Mouse (Mus musculus): ENCODE data around the gene Slc15a5. TPM values are rescaled to one million over a fixed set of nuclear protein-coding genes. Genes with fewer than 3 reads are reported as not detected.

Slc15a5 gene
- polyA plus RNA-seq, 1 experiment, result 0.06 TPM

DNA sequence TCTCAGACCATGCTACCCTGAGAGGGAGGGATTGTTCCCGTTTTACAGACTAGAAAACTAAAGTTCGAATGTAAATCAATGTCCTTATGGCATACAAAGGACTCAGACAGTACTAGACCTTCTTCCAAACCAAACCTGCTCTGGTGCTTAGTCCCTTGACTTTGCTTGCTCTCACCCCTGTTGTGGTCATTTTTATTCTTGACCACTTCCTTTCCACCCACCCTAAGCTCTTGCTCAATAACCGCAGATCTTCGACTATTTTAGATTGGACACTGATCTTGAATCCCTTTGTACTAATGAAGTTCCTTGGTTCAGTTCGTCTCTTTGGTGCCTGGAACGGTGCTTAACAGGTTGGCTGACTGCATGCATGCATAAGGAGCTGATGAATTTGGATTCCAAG lies 94.5 kb downstream of the Slc15a5 start:
- 89% methylated on average over 6 of the region's 6 CpGs for WGBS
- H3K27ac ChIP-seq (ENCODE audit: insufficient read depth, low read depth, low read length), result no peak overlapping the region
- no peak overlapping the region for H3K4me3 ChIP-seq (ENCODE audit: low read depth, low read length)
- H3K36me3 ChIP-seq (ENCODE audit: control insufficient read depth, insufficient read depth, low read length), result no peaks in the 10 kb centered on the region
- no peaks in the 10 kb centered on the region for H3K4me1 ChIP-seq (ENCODE audit: control insufficient read depth, insufficient read depth, insufficient read length, low read length)
- H3K27me3 ChIP-seq (ENCODE audit: control insufficient read depth, insufficient read depth, low read length), result no peaks in the 10 kb centered on the region; the same call in 1 of the 2 replicates
- TF ChIP-seq CTCF (IDR thresholded peaks at IDR 0.05; ENCODE audit: extremely low read depth, insufficient read length, insufficient replicate concordance, low read depth, low read length) (no peak), POLR2A (IDR thresholded peaks at IDR 0.05; ENCODE audit: low read depth, low read length) (no peak)

GRCm38 (mm10) chr6:137982195-137982737 lies 97.5 kb downstream of the Slc15a5 start:
- H3K4me1 ChIP-seq (ENCODE audit: control insufficient read depth, insufficient read depth, insufficient read length, low read length), result no peaks in the 10 kb centered on the region
- H3K36me3 ChIP-seq (ENCODE audit: control insufficient read depth, insufficient read depth, low read length), result no peaks in the 10 kb centered on the region
- H3K4me3 ChIP-seq (ENCODE audit: low read depth, low read length), result no peak overlapping the region
- H3K27me3 ChIP-seq (ENCODE audit: control insufficient read depth, insufficient read depth, low read length), result no peaks in the 10 kb centered on the region; the same call in 1 of the 2 replicates
- no peak for TF ChIP-seq POLR2A (IDR thresholded peaks at IDR 0.05; ENCODE audit: low read depth, low read length)
- no peak for TF ChIP-seq CTCF (IDR thresholded peaks at IDR 0.05; ENCODE audit: extremely low read depth, insufficient read length, insufficient replicate concordance, low read depth, low read length)
- 58% methylated on average over 19 of the region's 19 CpGs for WGBS
- no peak overlapping the region for H3K27ac ChIP-seq (ENCODE audit: insufficient read depth, low read depth, low read length)

DNA sequence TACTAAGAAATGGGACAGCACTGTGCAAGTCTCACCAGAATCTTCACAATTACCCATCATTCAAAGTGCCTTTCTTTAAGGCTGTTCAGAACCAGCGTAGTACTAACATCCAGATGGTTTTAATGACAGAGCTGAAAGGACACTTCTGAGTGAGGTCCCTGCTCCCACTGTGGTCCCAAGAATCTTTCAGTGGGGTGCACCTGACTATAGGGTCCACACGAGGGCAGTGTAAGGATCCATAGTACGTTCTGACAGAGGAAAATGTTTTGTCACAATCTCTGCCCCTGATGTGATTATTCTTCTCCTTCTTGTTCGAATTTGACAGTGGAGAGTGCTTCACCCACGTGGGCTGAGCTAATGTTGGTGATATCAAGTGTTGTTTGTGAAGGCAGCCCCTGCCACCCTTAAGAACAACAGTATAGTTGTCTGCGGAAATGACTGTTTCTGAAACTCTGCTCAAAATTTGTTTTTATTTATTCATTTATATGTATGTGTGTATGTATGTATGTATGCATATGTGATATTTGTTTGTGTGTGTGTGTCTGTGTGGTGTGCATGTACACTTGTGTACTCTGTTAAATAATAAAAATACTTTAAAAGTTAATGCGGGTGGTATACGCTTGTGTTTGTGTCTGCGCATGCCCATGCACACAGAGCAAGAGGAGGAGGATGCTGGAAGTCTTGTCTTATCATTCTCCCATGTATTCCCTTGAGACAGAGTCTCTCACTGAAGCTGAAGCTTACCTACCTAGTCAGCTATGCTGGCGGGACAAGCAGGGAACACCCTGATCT lies 98.6 kb downstream of the Slc15a5 start:
- H3K4me3 ChIP-seq (ENCODE audit: low read depth, low read length), result no peak overlapping the region
- no peak overlapping the region for H3K27ac ChIP-seq (ENCODE audit: insufficient read depth, low read depth, low read length)
- TF ChIP-seq POLR2A (IDR thresholded peaks at IDR 0.05; ENCODE audit: low read depth, low read length) (no peak), CTCF (IDR thresholded peaks at IDR 0.05; ENCODE audit: extremely low read depth, insufficient read length, insufficient replicate concordance, low read depth, low read length) (no peak)
- H3K27me3 ChIP-seq (ENCODE audit: control insufficient read depth, insufficient read depth, low read length), result no peaks in the 10 kb centered on the region; the same call in 1 of the 2 replicates
- 75% methylated on average over 10 of the region's 10 CpGs for WGBS
- no peaks in the 10 kb centered on the region for H3K36me3 ChIP-seq (ENCODE audit: control insufficient read depth, insufficient read depth, low read length)
- no peaks in the 10 kb centered on the region for H3K4me1 ChIP-seq (ENCODE audit: control insufficient read depth, insufficient read depth, insufficient read length, low read length)

GRCm38 (mm10) chr6:137980413-137980812 lies 99.3 kb downstream of the Slc15a5 start:
- Histone ChIP-seq H3K27me3 (ENCODE audit: control insufficient read depth, insufficient read depth, low read length) (no peaks in the 10 kb centered on the region; the same call in 1 of the 2 replicates), H3K27ac (ENCODE audit: insufficient read depth, low read depth, low read length) (no peak overlapping the region)
- WGBS, result 82% methylated on average over 8 of the region's 8 CpGs

GRCm38 (mm10) chr6:137979802-137980201 lies 99.9 kb downstream of the Slc15a5 start:
- 89% methylated on average over 12 of the region's 12 CpGs for WGBS
- H3K4me3 ChIP-seq (ENCODE audit: low read depth, low read length), result no peak overlapping the region
- TF ChIP-seq POLR2A (IDR thresholded peaks at IDR 0.05; ENCODE audit: low read depth, low read length) (no peak), CTCF (IDR thresholded peaks at IDR 0.05; ENCODE audit: extremely low read depth, insufficient read length, insufficient replicate concordance, low read depth, low read length) (no peak)

More at GRCm38 (mm10) chr6:137980413-137980812, 99.3 kb downstream of the Slc15a5 start:
- Histone ChIP-seq H3K36me3 (ENCODE audit: control insufficient read depth, insufficient read depth, low read length) (no peaks in the 10 kb centered on the region), H3K4me1 (ENCODE audit: control insufficient read depth, insufficient read depth, insufficient read length, low read length) (no peaks in the 10 kb centered on the region), H3K4me3 (ENCODE audit: low read depth, low read length) (no peak overlapping the region)
- no peak for TF ChIP-seq CTCF (IDR thresholded peaks at IDR 0.05; ENCODE audit: extremely low read depth, insufficient read length, insufficient replicate concordance, low read depth, low read length)
- no peak for TF ChIP-seq POLR2A (IDR thresholded peaks at IDR 0.05; ENCODE audit: low read depth, low read length)

DNA sequence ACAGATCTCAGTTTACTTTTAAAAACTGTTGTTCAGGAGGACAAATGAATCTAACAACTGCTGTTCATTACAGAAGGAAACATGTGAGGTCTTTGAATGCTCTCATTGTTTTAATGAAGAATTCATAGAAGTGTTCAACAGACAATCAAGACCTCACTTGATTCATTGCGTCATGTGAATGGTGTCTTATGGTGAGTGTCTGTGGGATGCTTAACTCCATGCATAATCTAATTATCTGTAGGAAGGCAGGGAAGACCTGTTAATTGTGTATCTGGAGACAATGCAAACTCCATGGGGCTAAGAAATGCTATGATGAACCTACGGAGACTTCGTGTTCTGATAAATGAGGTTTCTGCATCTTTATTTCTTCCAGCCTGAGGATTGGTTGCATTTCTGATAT lies 103.7 kb downstream of the Slc15a5 start:
- TF ChIP-seq CTCF (IDR thresholded peaks at IDR 0.05; ENCODE audit: extremely low read depth, insufficient read length, insufficient replicate concordance, low read depth, low read length) (no peak), POLR2A (IDR thresholded peaks at IDR 0.05; ENCODE audit: low read depth, low read length) (no peak)
- no peaks in the 10 kb centered on the region for H3K36me3 ChIP-seq (ENCODE audit: control insufficient read depth, insufficient read depth, low read length)
- no peaks in the 10 kb centered on the region for H3K4me1 ChIP-seq (ENCODE audit: control insufficient read depth, insufficient read depth, insufficient read length, low read length)
- 95% methylated on average over 3 of the region's 3 CpGs for WGBS
- no peaks in the 10 kb centered on the region; the same call in 1 of the 2 replicates for H3K27me3 ChIP-seq (ENCODE audit: control insufficient read depth, insufficient read depth, low read length)
- no peak overlapping the region for H3K4me3 ChIP-seq (ENCODE audit: low read depth, low read length)
- no peak overlapping the region for H3K27ac ChIP-seq (ENCODE audit: insufficient read depth, low read depth, low read length)

More at GRCm38 (mm10) chr6:137979802-137980201, 99.9 kb downstream of the Slc15a5 start:
- no peak overlapping the region for H3K27ac ChIP-seq (ENCODE audit: insufficient read depth, low read depth, low read length)
- H3K36me3 ChIP-seq (ENCODE audit: control insufficient read depth, insufficient read depth, low read length), result no peaks in the 10 kb centered on the region
- no peaks in the 10 kb centered on the region for H3K4me1 ChIP-seq (ENCODE audit: control insufficient read depth, insufficient read depth, insufficient read length, low read length)
- H3K27me3 ChIP-seq (ENCODE audit: control insufficient read depth, insufficient read depth, low read length), result no peaks in the 10 kb centered on the region; the same call in 1 of the 2 replicates

DNA sequence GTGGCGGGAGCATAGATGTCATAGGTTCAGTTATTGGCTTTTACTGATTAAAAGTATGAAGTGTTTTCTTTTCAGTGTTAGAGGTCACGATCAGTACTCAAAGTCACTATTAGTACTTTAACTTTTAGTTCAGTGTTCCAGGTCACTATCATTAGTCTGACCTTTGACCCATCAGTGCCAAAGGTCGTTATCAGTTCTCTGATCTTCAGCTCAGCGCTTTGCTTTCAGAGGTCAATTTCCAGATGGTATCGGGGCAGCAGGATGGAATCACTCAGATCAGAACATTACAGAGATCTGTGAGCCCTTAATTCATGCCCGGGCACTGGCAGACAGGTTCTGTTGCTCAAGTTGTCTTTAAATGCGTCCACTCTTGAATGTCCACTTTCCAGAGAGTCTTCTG lies 116.0 kb downstream of the Slc15a5 start:
- 78% methylated on average over 7 of the region's 7 CpGs for WGBS
- Histone ChIP-seq H3K27ac (ENCODE audit: insufficient read depth, low read depth, low read length) (no peak overlapping the region), H3K27me3 (ENCODE audit: control insufficient read depth, insufficient read depth, low read length) (no peaks in the 10 kb centered on the region), H3K36me3 (ENCODE audit: control insufficient read depth, insufficient read depth, low read length) (no peaks in the 10 kb centered on the region), H3K4me3 (ENCODE audit: low read depth, low read length) (no peak overlapping the region), H3K4me1 (ENCODE audit: control insufficient read depth, insufficient read depth, insufficient read length, low read length) (no peaks in the 10 kb centered on the region)
- TF ChIP-seq CTCF (IDR thresholded peaks at IDR 0.05; ENCODE audit: extremely low read depth, insufficient read length, insufficient replicate concordance, low read depth, low read length) (no peak), POLR2A (IDR thresholded peaks at IDR 0.05; ENCODE audit: low read depth, low read length) (no peak)

All from small intestine, adult 2 months (tissue).